Mouse (Mus musculus) ES-E14 (cell line): ENCODE measurements around the gene Gm10577.

ENCODE experiments used
- CHD2 ChIP-seq: IDR thresholded peaks from 2 replicates; pipeline ENCODE4 v1.6.1; 2014; ENCODE audit warnings: mild to moderate bottlenecking, low read depth, low read length, inconsistent platforms
- MAFK ChIP-seq: IDR thresholded peaks from 2 replicates; pipeline ENCODE4 v1.6.1; 2014; ENCODE audit warnings: mild to moderate bottlenecking, low read depth, low read length, inconsistent platforms; ENCODE audit not compliant: insufficient read depth
- ZNF384 ChIP-seq: IDR thresholded peaks from 2 replicates; pipeline ENCODE4 v1.6.1; 2012; ENCODE audit warnings: low read depth, low read length, inconsistent platforms

DNA sequence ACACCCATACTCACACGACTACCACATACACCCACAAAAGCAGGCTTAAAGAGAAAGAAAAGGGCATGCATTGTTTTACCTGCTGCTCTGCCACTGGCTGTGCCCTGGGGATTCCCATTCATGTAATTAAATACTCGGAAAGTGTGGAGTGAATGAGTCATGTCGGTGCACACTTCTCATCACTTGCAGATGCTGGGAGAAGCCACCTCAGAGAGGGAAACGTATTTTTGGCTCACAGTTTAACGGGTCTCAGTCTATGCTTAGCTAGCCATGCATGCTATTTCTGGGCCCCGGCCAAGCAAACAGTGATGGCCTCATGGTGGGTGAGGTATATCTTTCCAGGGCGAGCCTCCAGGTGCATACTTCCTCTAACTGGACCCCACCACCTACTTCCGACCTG, 21.6 kb downstream of the Gm10577 start:
- TF ChIP-seq ZNF384 (no peak), CHD2 (no peak), MAFK (no peak)
